Mouse (Mus musculus) myocyte (in vitro differentiated cells): ENCODE measurements at regions not wholly inside any gene's neighbourhood (a gene's known extent, or its start where the extent isn't known, plus 50 kb on each side); places are given as distances from the start of the nearest gene placed in this dataset.

Source experiments
- E2F4 ChIP-seq: IDR thresholded peaks from one replicate; pipeline ENCODE4 v1.6.1; 2011; ENCODE audit warnings: mild to moderate bottlenecking, control low read depth, moderate library complexity; ENCODE audit not compliant: insufficient read depth
- MAX ChIP-seq: IDR thresholded peaks from one replicate; pipeline ENCODE4 v1.6.1; 2011; ENCODE audit warnings: low read depth, mild to moderate bottlenecking, control low read depth
- MYOG ChIP-seq, 3 experiments: IDR thresholded peaks; one replicate each; pipeline ENCODE4 v1.6.1; 2011; ENCODE audit warnings: control low read depth in 2 of 3, low read depth in 2 of 3, mild to moderate bottlenecking in 2 of 3; ENCODE audit not compliant: insufficient read length in 2 of 3, control insufficient read depth in 1 of 3, insufficient read depth in 1 of 3
- POLR2A ChIP-seq: IDR thresholded peaks from one replicate; pipeline ENCODE4 v1.6.1; 2011; ENCODE audit warnings: low read depth, mild to moderate bottlenecking, control low read depth, moderate library complexity; ENCODE audit not compliant: insufficient read length
- POLR2AphosphoS2 ChIP-seq: IDR thresholded peaks from one replicate; pipeline ENCODE4 v1.6.1; 2011; ENCODE audit warnings: low read depth, control low read depth; ENCODE audit not compliant: insufficient read length
- REST ChIP-seq: IDR thresholded peaks from one replicate; pipeline ENCODE4 v1.6.1; 2011; ENCODE audit warnings: mild to moderate bottlenecking, control low read depth, moderate library complexity; ENCODE audit not compliant: insufficient read depth, insufficient read length
- SRF ChIP-seq: IDR thresholded peaks from one replicate; pipeline ENCODE4 v1.6.1; 2011; ENCODE audit warnings: low read depth; ENCODE audit not compliant: control insufficient read depth, insufficient read length
- TCF12 ChIP-seq: IDR thresholded peaks from one replicate; pipeline ENCODE4 v1.6.1; 2011; ENCODE audit warnings: mild to moderate bottlenecking, control low read depth; ENCODE audit not compliant: poor library complexity, insufficient read depth, severe bottlenecking
- TCF3 ChIP-seq: IDR thresholded peaks from one replicate; pipeline ENCODE4 v1.6.1; 2011; ENCODE audit warnings: low read depth, control low read depth; ENCODE audit not compliant: insufficient read length
- USF1 ChIP-seq: IDR thresholded peaks from one replicate; pipeline ENCODE4 v1.6.1; 2011; ENCODE audit warnings: low read depth, mild to moderate bottlenecking, control low read depth, moderate library complexity

DNA sequence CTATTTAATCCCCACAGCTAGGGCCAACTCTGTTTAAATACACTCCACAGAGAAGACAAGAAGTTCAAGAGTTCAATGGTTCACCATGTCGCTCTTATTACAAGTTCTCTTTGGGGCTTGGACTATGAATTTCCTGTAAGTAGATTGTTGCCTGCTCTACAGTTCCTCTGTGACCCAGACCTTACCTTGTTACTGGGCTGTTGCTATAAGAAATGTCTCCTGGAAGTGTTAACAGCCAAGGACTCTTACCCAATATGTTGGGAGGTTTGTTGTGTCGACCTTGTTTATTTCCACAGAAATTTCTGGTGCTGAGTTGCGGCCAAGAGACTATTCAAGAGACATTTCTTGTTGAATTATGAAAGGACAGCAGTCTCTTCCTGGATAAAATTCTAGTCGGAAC is 78.3 kb upstream of the Thbs1 start:
- TF ChIP-seq POLR2A (no peak), E2F4 (no peak), USF1 (no peak), MYOG (IDR thresholded peaks at IDR 0.05; ENCODE audit: control insufficient read depth in 1 of 3, insufficient read depth in 1 of 3, insufficient read length in 2 of 3, low read depth in 2 of 3) (no peak), SRF (no peak), TCF12 (no peak), TCF3 (no peak), MAX (no peak), POLR2AphosphoS2 (no peak), REST (no peak)
